ENCODE assay signal across 10 mouse cellular contexts in the genomic region with DNA sequence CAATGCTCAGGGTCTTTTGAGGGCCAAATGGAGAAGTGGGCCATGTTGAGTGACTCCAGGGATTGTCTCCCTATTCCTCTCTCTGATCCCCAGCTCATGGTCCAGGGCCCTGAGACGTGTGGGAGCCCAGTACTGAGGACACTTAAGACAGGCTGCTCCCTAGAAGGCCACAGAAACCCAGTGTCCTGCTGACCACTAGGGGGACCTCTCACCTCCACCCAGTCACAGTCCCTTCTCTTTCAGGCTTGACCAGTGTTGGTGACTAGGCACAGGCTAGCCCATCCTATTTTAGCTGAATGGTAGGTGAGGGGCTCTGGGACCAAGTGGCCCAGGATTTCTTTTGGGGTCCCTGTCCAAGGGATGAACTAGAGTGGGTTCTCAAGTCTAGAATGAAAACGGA. TPM values are rescaled to one million over a fixed set of nuclear protein-coding genes. Genes with fewer than 3 reads are reported as not detected.
DNase-seq lines count a peak whose midpoint lies in the region; ATAC-seq and TF ChIP-seq lines count a peak whose summit lies in the region.
"Had no signal": no experiment of that assay in that cellular context is flagged by ENCODE, and none has a peak within 500 bp of the region (broad histone marks: within the 10 kb centered on the region; RNA-seq: fewer than 3 reads in every experiment).

No protein-coding gene starts in this region.

- peaks cover 47% of the 10 kb centered on the region for H3K27me3 ChIP-seq in E14TG2a.4 (ENCODE audit: insufficient read depth, low read length)
- peaks cover 19% of the 10 kb centered on the region for H3K27me3 ChIP-seq in limb, embryonic 12.5 days

- peak overlapping the region; percentile 94; the same call in 1 of the 2 replicates for H3K27ac ChIP-seq in limb, embryonic 12.5 days

- no peak overlapping the region for H3K9ac ChIP-seq in limb, embryonic 12.5 days (replicated peaks)

- H3K36me3 ChIP-seq in E14TG2a.4 (ENCODE audit: insufficient read depth, low read length): no peaks in the 10 kb centered on the region
- no peaks in the 10 kb centered on the region for H3K36me3 ChIP-seq in limb, embryonic 12.5 days

- H3K4me3 ChIP-seq in E14TG2a.4 (replicated peaks; ENCODE audit: low read length): no peak overlapping the region
- H3K4me3 ChIP-seq in limb, embryonic 12.5 days (replicated peaks): no peak overlapping the region

- peak; percentile 42 for DNase-seq in kidney, adult 9 months
- DNase-seq in kidney, adult 11 months: no peak
- no peak for DNase-seq in right cerebral cortex, adult 2 months (ENCODE audit: low spot score in 2 of 2)
- no peak for DNase-seq in c-Kit-positive CD71-positive TER-119-positive erythroid progenitor cells, embryonic 14.5 days (ENCODE audit: low spot score)
- DNase-seq in urinary bladder, adult 18-20 months (ENCODE audit: low spot score in 2 of 2): no peak
- DNase-seq: cerebellum, adult 9-11 months had no signal

- peak; percentile 58 for ATAC-seq in erythroblast, adult 5-6 weeks (replicated peaks; ENCODE audit: low FRiP score, poor library complexity, severe bottlenecking)
- no peak for ATAC-seq in limb, embryonic 12.5 days (ENCODE audit: insufficient number of reproducible peaks, insufficient read depth, low FRiP score, low TSS enrichment, low read depth)

- H3K9me3 ChIP-seq in E14TG2a.4 (ENCODE audit: low read length): peaks cover 8% of the 10 kb centered on the region
- H3K9me3 ChIP-seq in limb, embryonic 12.5 days: 0 out of 2 replicates have a peak, but pooled peaks cover under 1% of the 10 kb centered on the region

- TF ChIP-seq CTCF in E14TG2a.4 (conservative IDR thresholded peaks at IDR 0.05; ENCODE audit: low read length): peak; percentile 26

- 38% methylated on average over 2 of the region's 2 CpGs for WGBS in limb, embryonic 12.5 days

- H3K4me1 ChIP-seq in E14TG2a.4 (replicated peaks; ENCODE audit: low read depth, low read length): peaks cover 30% of the 10 kb centered on the region
- H3K4me1 ChIP-seq in limb, embryonic 12.5 days (replicated peaks): peaks cover 56% of the 10 kb centered on the region

- no peak overlapping the region for H3K4me2 ChIP-seq in limb, embryonic 12.5 days

RNA-seq across cellular contexts. Expression of gene Pck1, which starts 17.9 kb away (rescaled TPM):
- not detected in 2 replicates for total RNA-seq in erythroblast, adult 5-6 weeks (2015; ENCODE audit: low replicate concordance)
- not detected in 2 replicates for total RNA-seq in erythroblast, adult 5-6 weeks (2017; ENCODE audit: low replicate concordance)
- polyA plus RNA-seq in limb, embryonic 12.5 days (2016; fragmentation: Nextera tagmentation; extraction: Ambion mirVana): 0.08 TPM in 1 of 2 replicates, not detected in the other

RNA-seq across cellular contexts. Expression of gene Zbp1, which starts 48.0 kb away (rescaled TPM):
- 4.4 and 11.1 TPM in 2 replicates for total RNA-seq in erythroblast, adult 5-6 weeks (2015; ENCODE audit: low replicate concordance)
- total RNA-seq in erythroblast, adult 5-6 weeks (2017; ENCODE audit: low replicate concordance): 3.0 and 6.4 TPM in 2 replicates
- not detected in 2 replicates for polyA plus RNA-seq in limb, embryonic 12.5 days (2016; fragmentation: Nextera tagmentation; extraction: Ambion mirVana)

RNA-seq across cellular contexts. Expression of gene Ctcfl, which starts 51.4 kb away (rescaled TPM):
- total RNA-seq in erythroblast, adult 5-6 weeks (2015; ENCODE audit: low replicate concordance): not detected in 2 replicates
- total RNA-seq in erythroblast, adult 5-6 weeks (2017; ENCODE audit: low replicate concordance): not detected in 2 replicates
- polyA plus RNA-seq in limb, embryonic 12.5 days (2016; fragmentation: Nextera tagmentation; extraction: Ambion mirVana): 0.13 TPM in 2 replicates
- total RNA-seq: layer of hippocampus, adult 8-10 months had no signal
